Mouse (Mus musculus) neural tube, embryonic 13.5 days (tissue): Measurements from ENCODE around the gene Ddb2. TPM values are rescaled to one million over a fixed set of nuclear protein-coding genes. Genes with fewer than 3 reads are reported as not detected.
"Not testable (repeated sequence)": the region's sequence is repeated elsewhere in the genome, so short reads cannot be mapped to it uniquely, and the experiment has no call there.

Experiments used
- ATAC-seq: fragments of 200-750 bp; cut with Nextera tagmentation; 2 replicates; pipeline ENCODE4 v1.8.0; 2017; ENCODE audit warnings: low read depth, mild to moderate bottlenecking, moderate TSS enrichment, moderate library complexity
- H3K27ac ChIP-seq: fragments of 300-500 bp; sonication (generic); replicated peaks from 2 replicates; pipeline ENCODE4 v1.5.1; 2015; ENCODE audit warnings: moderate library complexity, mild to moderate bottlenecking, inconsistent platforms
- H3K27me3 ChIP-seq: fragments of 300-500 bp; sonication (generic); 2 replicates; pipeline ENCODE4 v1.6.1; 2015; ENCODE audit warnings: mild to moderate bottlenecking, inconsistent platforms
- H3K36me3 ChIP-seq: fragments of 300-500 bp; sonication (generic); 2 replicates; pipeline ENCODE4 v1.6.1; 2015; ENCODE audit warnings: mild to moderate bottlenecking, inconsistent platforms
- H3K4me1 ChIP-seq: fragments of 300-500 bp; sonication (generic); replicated peaks from 2 replicates; pipeline ENCODE4 v1.6.1; 2015; ENCODE audit warnings: inconsistent platforms
- H3K4me2 ChIP-seq: fragments of 300-500 bp; sonication (generic); 2 replicates; pipeline ENCODE4 v1.6.1; 2015; ENCODE audit warnings: inconsistent platforms, mild to moderate bottlenecking, moderate library complexity
- H3K4me3 ChIP-seq: fragments of 300-500 bp; sonication (generic); 2 replicates; pipeline ENCODE4 v1.5.1; 2015; ENCODE audit warnings: mild to moderate bottlenecking, inconsistent platforms
- H3K9ac ChIP-seq: fragments of 300-500 bp; sonication (generic); 2 replicates; pipeline ENCODE4 v1.6.1; 2015; ENCODE audit warnings: moderate library complexity, mild to moderate bottlenecking, inconsistent platforms
- H3K9me3 ChIP-seq: fragments of 300-500 bp; sonication (generic); 2 replicates; pipeline ENCODE4 v1.6.1; 2016; ENCODE audit warnings: inconsistent platforms
- WGBS: fragments of 180-500 bp; shearing (Covaris S2); methylation state at CpG from one replicate; pipeline ENCODE4 v1.1.7; 2015; 5-methylcytosine and 5-hydroxymethylcytosine counted together
- polyA plus RNA-seq: library from polyadenylated mRNA; unstranded; fragments of >200 nt; fragmentation: Nextera tagmentation; extraction: Ambion mirVana; gene quantifications from 2 replicates; pipeline ENCODE4 v1.2.1, GENCODE M21; 2015

Gene Ddb2
- polyA plus RNA-seq, 1 experiment from 2014 or later: 11.7 TPM

- Histone ChIP-seq H3K4me1 (peaks cover 28% of the 10 kb centered on the region), H3K9ac (no peak overlapping the region), H3K4me3 (no peak overlapping the region), H3K36me3 (no peaks in the 10 kb centered on the region), H3K27me3 (peaks cover 31% of the 10 kb centered on the region), H3K4me2 (no peak overlapping the region), H3K27ac (no peak overlapping the region), H3K9me3 (no peaks in the 10 kb centered on the region)
- WGBS: 76% methylated on average over 4 of the region's 4 CpGs
- ATAC-seq: no peak
These were observed 15.2 kb upstream of the Ddb2 start for GRCm38 (mm10) chr2:91252001-91252400.

- no peak overlapping the region for H3K9ac ChIP-seq
- WGBS: 90% methylated on average over 4 of the region's 4 CpGs
- no peak for ATAC-seq
- H3K27ac ChIP-seq: no peak overlapping the region
- H3K27me3 ChIP-seq: no peaks in the 10 kb centered on the region; the same call in none of the 2 replicates
- H3K4me1 ChIP-seq: no peaks in the 10 kb centered on the region; the same call in 1 of the 2 replicates
- no peak overlapping the region for H3K4me3 ChIP-seq
- H3K9me3 ChIP-seq: no peaks in the 10 kb centered on the region
- no peak overlapping the region for H3K4me2 ChIP-seq
- no peaks in the 10 kb centered on the region for H3K36me3 ChIP-seq
These were observed 11.6 kb upstream of the Ddb2 start for GRCm38 (mm10) chr2:91248366-91248765.

GRCm38 (mm10) chr2:91244557-91245228, 7.9 kb upstream of the Ddb2 start:
- 83% methylated on average over 5 of the region's 5 CpGs for WGBS

GRCm38 (mm10) chr2:91243416-91243815, 6.6 kb upstream of the Ddb2 start:
- 0 out of 2 replicates have a peak, but pooled peaks have one; percentile 23 for ATAC-seq
- Histone ChIP-seq H3K36me3 (no peaks in the 10 kb centered on the region), H3K4me2 (no peak overlapping the region), H3K27me3 (no peaks in the 10 kb centered on the region), H3K4me3 (no peak overlapping the region), H3K9ac (no peak overlapping the region), H3K27ac (no peak overlapping the region), H3K9me3 (no peaks in the 10 kb centered on the region), H3K4me1 (no peaks in the 10 kb centered on the region; the same call in 1 of the 2 replicates)
- 51% methylated on average over 3 of the region's 3 CpGs for WGBS

More at GRCm38 (mm10) chr2:91244557-91245228, 7.9 kb upstream of the Ddb2 start:
- no peak overlapping the region for H3K4me2 ChIP-seq
- no peak for ATAC-seq
- H3K4me3 ChIP-seq: no peak overlapping the region
- H3K9me3 ChIP-seq: no peaks in the 10 kb centered on the region
- no peaks in the 10 kb centered on the region; the same call in 1 of the 2 replicates for H3K4me1 ChIP-seq
- no peaks in the 10 kb centered on the region for H3K27me3 ChIP-seq
- no peak overlapping the region for H3K9ac ChIP-seq
- no peak overlapping the region for H3K27ac ChIP-seq
- no peaks in the 10 kb centered on the region for H3K36me3 ChIP-seq

- no peak for ATAC-seq
- Histone ChIP-seq H3K9me3 (no peaks in the 10 kb centered on the region), H3K4me3 (no peak overlapping the region), H3K36me3 (no peaks in the 10 kb centered on the region), H3K4me1 (no peaks in the 10 kb centered on the region; the same call in 1 of the 2 replicates), H3K27me3 (no peaks in the 10 kb centered on the region), H3K9ac (no peak overlapping the region), H3K4me2 (no peak overlapping the region), H3K27ac (no peak overlapping the region)
- whole genome bisulfite sequencing: 64% methylated on average over 5 of the region's 5 CpGs
These were observed 5.8 kb upstream of the Ddb2 start for GRCm38 (mm10) chr2:91242547-91242946.

GRCm38 (mm10) chr2:91237511-91238080, 814 bp upstream of the Ddb2 start:
- peak overlapping the region; percentile 76 for H3K9ac ChIP-seq
- 29% methylated on average over 4 of the region's 4 CpGs for WGBS

GRCm38 (mm10) chr2:91229735-91230134, 7.0 kb downstream of the Ddb2 start:
- no peaks in the 10 kb centered on the region for H3K4me1 ChIP-seq
- no peak overlapping the region for H3K27ac ChIP-seq
- 0 out of 2 replicates have a peak, but pooled peaks cover 8% of the 10 kb centered on the region for H3K36me3 ChIP-seq
- H3K9ac ChIP-seq: no peak overlapping the region
- ATAC-seq: no peak
- no peaks in the 10 kb centered on the region for H3K27me3 ChIP-seq
- no peaks in the 10 kb centered on the region for H3K9me3 ChIP-seq
- no peak overlapping the region for H3K4me3 ChIP-seq
- H3K4me2 ChIP-seq: no peak overlapping the region
- 91% methylated on average over 2 of the region's 2 CpGs for WGBS

More at GRCm38 (mm10) chr2:91237511-91238080, 814 bp upstream of the Ddb2 start:
- H3K27ac ChIP-seq: peak overlapping the region; percentile 93
- peak overlapping the region; percentile 76 for H3K4me2 ChIP-seq
- H3K4me3 ChIP-seq: peak overlapping the region; percentile 58
- peak; percentile 62 for ATAC-seq
- H3K27me3 ChIP-seq, H3K9me3 ChIP-seq, H3K4me1 ChIP-seq, H3K36me3 ChIP-seq: not testable (repeated sequence)

GRCm38 (mm10) chr2:91223614-91224013, 13.2 kb downstream of the Ddb2 start:
- Histone ChIP-seq H3K27ac (no peak overlapping the region), H3K27me3 (no peaks in the 10 kb centered on the region), H3K9ac (no peak overlapping the region), H3K9me3 (no peaks in the 10 kb centered on the region), H3K4me2 (no peak overlapping the region), H3K4me3 (no peak overlapping the region), H3K4me1 (no peaks in the 10 kb centered on the region), H3K36me3 (0 out of 2 replicates have a peak, but pooled peaks cover 2% of the 10 kb centered on the region)
- ATAC-seq: no peak
- 87% methylated on average over 2 of the region's 2 CpGs for WGBS

GRCm38 (mm10) chr2:91220501-91220900, 16.3 kb downstream of the Ddb2 start:
- Histone ChIP-seq H3K4me1 (0 out of 2 replicates have a peak, but pooled peaks cover 3% of the 10 kb centered on the region), H3K9me3 (no peaks in the 10 kb centered on the region), H3K27ac (no peak overlapping the region), H3K36me3 (peaks cover 25% of the 10 kb centered on the region; the same call in 1 of the 2 replicates), H3K27me3 (no peaks in the 10 kb centered on the region), H3K9ac (no peak overlapping the region), H3K4me3 (no peak overlapping the region), H3K4me2 (no peak overlapping the region)
- WGBS: 95% methylated on average over 3 of the region's 3 CpGs
- ATAC-seq: no peak

GRCm38 (mm10) chr2:91217032-91217431, 19.8 kb downstream of the Ddb2 start:
- Histone ChIP-seq H3K36me3 (peaks cover 57% of the 10 kb centered on the region), H3K27me3 (no peaks in the 10 kb centered on the region), H3K9me3 (no peaks in the 10 kb centered on the region), H3K9ac (no peak overlapping the region), H3K27ac (peak overlapping the region; percentile 14; the same call in 1 of the 2 replicates), H3K4me2 (no peak overlapping the region), H3K4me1 (0 out of 2 replicates have a peak, but pooled peaks cover 3% of the 10 kb centered on the region), H3K4me3 (no peak overlapping the region)
- ATAC-seq: no peak
- WGBS: 61% methylated on average over 4 of the region's 4 CpGs

GRCm38 (mm10) chr2:91213311-91213710, 23.5 kb downstream of the Ddb2 start:
- Histone ChIP-seq H3K4me1 (0 out of 2 replicates have a peak, but pooled peaks cover 3% of the 10 kb centered on the region), H3K27ac (no peak overlapping the region), H3K36me3 (peaks cover 87% of the 10 kb centered on the region), H3K9ac (no peak overlapping the region), H3K9me3 (no peaks in the 10 kb centered on the region), H3K27me3 (no peaks in the 10 kb centered on the region), H3K4me3 (no peak overlapping the region), H3K4me2 (no peak overlapping the region)
- ATAC-seq: no peak

- Histone ChIP-seq H3K27me3 (no peaks in the 10 kb centered on the region), H3K9ac (no peak overlapping the region), H3K4me3 (no peak overlapping the region), H3K4me1 (peaks cover 32% of the 10 kb centered on the region), H3K36me3 (peaks cover 65% of the 10 kb centered on the region), H3K27ac (no peak overlapping the region), H3K4me2 (no peak overlapping the region), H3K9me3 (no peaks in the 10 kb centered on the region)
- ATAC-seq: no peak
- 95% methylated on average over 9 of the region's 9 CpGs for WGBS
These were observed 30.5 kb downstream of the Ddb2 start for GRCm38 (mm10) chr2:91206254-91206775.
